Mouse (Mus musculus) forebrain, embryonic 16.5 days (tissue): Measurements from ENCODE around the gene Pxt1. TPM values are rescaled to one million over a fixed set of nuclear protein-coding genes. Genes with fewer than 3 reads are reported as not detected.

ENCODE experiments used
- ATAC-seq: fragments of 200-750 bp; cut with Nextera tagmentation; 2 replicates; pipeline ENCODE4 v1.8.0; 2017; ENCODE audit warnings: mild to moderate bottlenecking, moderate library complexity
- H3K27ac ChIP-seq: fragments of 300-500 bp; sonication (generic); 2 replicates; pipeline ENCODE4 v1.5.1; 2014; ENCODE audit warnings: low read length, control low read depth
- H3K27me3 ChIP-seq: fragments of 300-500 bp; sonication (generic); replicated peaks from 2 replicates; pipeline ENCODE4 v1.6.1; 2014; ENCODE audit warnings: low read length; ENCODE audit not compliant: control insufficient read depth, insufficient read depth
- H3K36me3 ChIP-seq: fragments of 300-500 bp; sonication (generic); 2 replicates; pipeline ENCODE4 v1.6.1; 2014; ENCODE audit not compliant: control insufficient read depth, insufficient read depth
- H3K4me1 ChIP-seq: fragments of 300-500 bp; sonication (generic); replicated peaks from 2 replicates; pipeline ENCODE4 v1.6.1; 2014; ENCODE audit warnings: low read length; ENCODE audit not compliant: control insufficient read depth, insufficient read depth
- H3K4me2 ChIP-seq: fragments of 300-500 bp; sonication (generic); 2 replicates; pipeline ENCODE4 v1.6.1; 2014; ENCODE audit warnings: mild to moderate bottlenecking, low read length, control low read depth
- H3K4me3 ChIP-seq: fragments of 300-500 bp; sonication (generic); replicated peaks from 2 replicates; pipeline ENCODE4 v1.5.1; 2014; ENCODE audit warnings: mild to moderate bottlenecking, low read length, control low read depth
- H3K9ac ChIP-seq: fragments of 300-500 bp; sonication (generic); replicated peaks from 2 replicates; pipeline ENCODE4 v1.6.1; 2014; ENCODE audit warnings: low read depth, low read length, control low read depth
- H3K9me3 ChIP-seq: fragments of 300-500 bp; sonication (generic); 2 replicates; pipeline ENCODE4 v1.6.1; 2016; ENCODE audit warnings: low read length; ENCODE audit not compliant: control insufficient read depth
- WGBS: fragments of 180-500 bp; shearing (Covaris S2); extraction: QIAGEN DNeasy Blood & Tissue Kit; methylation state at CpG from one replicate; pipeline ENCODE4 v1.1.7; 2014; 5-methylcytosine and 5-hydroxymethylcytosine counted together
- polyA plus RNA-seq: library from polyadenylated mRNA; unstranded; fragments of >200 nt; fragmentation: Nextera tagmentation; extraction: Ambion mirVana; gene quantifications from 2 replicates; pipeline ENCODE4 v1.2.1, GENCODE M21; 2015

Gene Pxt1
- polyA plus RNA-seq, 1 experiment from 2014 or later: not detected

DNA sequence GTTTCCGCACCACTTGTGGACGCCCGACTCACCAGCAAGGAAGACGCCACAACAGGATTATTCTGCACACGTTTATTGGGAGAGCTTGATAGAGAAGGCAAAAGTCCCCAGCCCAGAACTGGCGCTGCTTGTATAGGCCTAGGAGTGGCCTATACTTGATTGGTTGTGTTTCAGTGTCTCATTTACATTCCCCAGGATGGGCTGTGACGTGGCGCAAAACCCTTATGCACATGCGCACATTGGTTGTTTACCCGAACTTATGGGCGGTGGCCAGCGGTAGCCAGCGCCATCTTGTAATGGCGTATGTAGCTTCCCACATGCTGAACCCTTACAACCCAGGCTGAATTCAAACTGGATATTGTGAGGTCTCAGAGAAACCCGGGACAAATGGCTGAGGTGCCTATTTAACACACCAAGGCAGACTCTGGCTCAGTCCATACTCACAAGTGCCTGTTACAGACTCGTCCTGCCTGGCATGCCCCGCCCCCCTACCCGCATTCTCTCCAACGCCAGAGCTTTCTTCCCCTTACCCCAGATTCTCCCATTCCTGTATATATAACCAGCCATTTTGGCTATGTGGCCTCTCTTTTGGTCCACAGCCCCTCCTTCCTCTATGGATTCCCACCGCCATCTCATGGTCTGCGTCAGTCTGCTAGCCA is 48.3 kb downstream of the Pxt1 start:
- no peak for ATAC-seq
- 93% methylated on average over 21 of the region's 21 CpGs for WGBS

DNA sequence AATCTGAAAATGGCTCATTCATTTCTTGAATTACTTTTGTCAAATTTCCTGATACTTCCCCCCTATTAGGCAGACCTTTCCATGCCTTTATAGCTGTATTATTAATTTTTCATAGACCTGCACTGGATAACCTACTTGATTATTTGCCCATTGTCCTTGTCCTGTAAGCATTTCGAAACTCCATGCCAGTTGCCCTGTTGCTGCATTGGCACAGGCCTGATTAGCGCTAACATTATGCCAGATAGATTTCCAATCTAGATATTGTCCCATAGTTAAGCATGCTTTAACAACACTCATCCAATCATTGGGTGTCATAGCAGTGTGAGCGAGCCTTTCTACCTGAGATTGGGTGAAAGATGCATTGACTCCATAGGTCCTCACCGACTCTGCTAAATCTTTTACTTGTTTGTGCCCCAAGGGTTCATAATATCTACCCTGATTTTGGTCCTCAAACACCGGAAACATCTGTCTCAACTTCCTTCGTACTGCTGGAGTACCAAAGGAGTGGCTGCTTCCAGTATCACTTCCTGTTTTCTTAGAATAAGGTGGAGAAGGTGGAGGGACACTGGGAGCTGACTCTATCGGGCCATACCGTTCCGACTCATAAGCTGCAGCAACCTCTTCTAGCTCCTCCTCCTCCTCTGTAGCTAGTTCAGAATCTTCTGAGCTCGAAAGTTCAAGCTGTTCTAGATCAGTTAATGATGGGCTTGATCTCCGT is 49.4 kb downstream of the Pxt1 start:
- 90% methylated on average over 11 of the region's 11 CpGs for WGBS

More for the DNA sequence above, 48.3 kb downstream of the Pxt1 start:
- H3K36me3 ChIP-seq: no peaks in the 10 kb centered on the region
- no peaks in the 10 kb centered on the region for H3K9me3 ChIP-seq
- H3K27me3 ChIP-seq: no peaks in the 10 kb centered on the region
- no peaks in the 10 kb centered on the region for H3K4me1 ChIP-seq
- no peak overlapping the region for H3K4me3 ChIP-seq
- no peak overlapping the region for H3K9ac ChIP-seq
- H3K27ac ChIP-seq: no peak overlapping the region
- H3K4me2 ChIP-seq: no peak overlapping the region

DNA sequence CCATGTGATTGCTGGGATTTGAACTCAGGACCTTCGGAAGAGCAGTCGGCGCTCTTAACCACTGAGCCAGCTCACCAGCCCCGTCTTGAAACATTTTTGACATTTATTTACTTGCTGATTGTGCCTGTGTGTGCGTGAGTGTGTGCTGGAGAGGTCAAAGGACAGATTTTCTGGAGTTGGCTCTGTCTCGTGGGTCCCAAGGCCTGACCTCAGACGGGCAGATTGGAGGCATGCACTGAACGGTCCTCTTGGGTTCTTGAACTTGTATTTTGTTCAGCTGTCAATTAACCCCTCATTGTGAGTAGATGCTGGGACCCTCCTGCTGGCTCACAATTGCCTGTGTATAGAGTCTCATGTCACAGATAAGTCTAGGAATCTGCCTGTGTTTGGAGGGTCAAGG is 57.4 kb downstream of the Pxt1 start:
- ATAC-seq: no peak
- Histone ChIP-seq H3K9me3 (peaks cover 8% of the 10 kb centered on the region), H3K4me1 (no peaks in the 10 kb centered on the region), H3K27ac (no peak overlapping the region), H3K4me2 (no peak overlapping the region), H3K9ac (no peak overlapping the region), H3K27me3 (no peaks in the 10 kb centered on the region), H3K4me3 (no peak overlapping the region), H3K36me3 (no peaks in the 10 kb centered on the region)
- WGBS: 80% methylated on average over 8 of the region's 8 CpGs

More for the DNA sequence above, 49.4 kb downstream of the Pxt1 start:
- Histone ChIP-seq H3K27ac (no peak overlapping the region), H3K9me3 (no peaks in the 10 kb centered on the region), H3K9ac (no peak overlapping the region), H3K4me2 (no peak overlapping the region), H3K4me3 (no peak overlapping the region), H3K36me3 (no peaks in the 10 kb centered on the region), H3K27me3 (no peaks in the 10 kb centered on the region), H3K4me1 (no peaks in the 10 kb centered on the region)
- no peak for ATAC-seq

DNA sequence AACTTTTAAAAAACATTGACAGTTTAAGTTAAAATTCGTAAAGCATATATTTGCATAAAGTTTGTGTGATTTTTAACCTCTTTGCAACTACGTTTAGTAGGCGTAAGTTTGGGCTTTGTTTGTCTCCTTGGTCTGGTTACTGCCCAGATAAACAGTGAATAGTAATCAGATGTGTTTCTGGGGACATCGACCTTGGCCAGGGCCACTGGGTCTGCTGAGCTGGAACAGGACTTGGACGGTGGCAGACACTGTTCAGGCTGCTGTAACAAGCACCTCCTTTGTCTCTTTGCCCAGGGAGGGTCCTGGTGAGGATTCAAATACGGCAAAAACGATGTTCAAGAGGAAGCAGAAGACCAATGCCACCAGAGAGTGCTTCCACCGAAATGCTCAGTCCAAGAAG is 58.4 kb downstream of the Pxt1 start:
- no peaks in the 10 kb centered on the region for H3K27me3 ChIP-seq
- WGBS: 88% methylated on average over 8 of the region's 8 CpGs
- no peak for ATAC-seq
- no peaks in the 10 kb centered on the region; the same call in 1 of the 2 replicates for H3K4me1 ChIP-seq
- no peak overlapping the region for H3K4me3 ChIP-seq
- no peaks in the 10 kb centered on the region for H3K36me3 ChIP-seq
- no peak overlapping the region for H3K4me2 ChIP-seq
- H3K9me3 ChIP-seq: peaks cover 8% of the 10 kb centered on the region
- no peak overlapping the region for H3K9ac ChIP-seq
- no peak overlapping the region for H3K27ac ChIP-seq

Other genes with a start within 250 kb of the Pxt1 start
- gene AC170998.1, start 217.8 kb downstream of the Pxt1 start, polyA plus RNA-seq: 0.43 and 3.5 TPM in 2 replicates
- gene Mapk13, start 174.5 kb downstream of the Pxt1 start, polyA plus RNA-seq: 0.47 and 1.1 TPM in 2 replicates
- 7.1 and 8.5 TPM in 2 replicates for gene Brpf3, start 142.8 kb downstream of the Pxt1 start, polyA plus RNA-seq
- not detected in 2 replicates for gene Pnpla1, start 85.4 kb downstream of the Pxt1 start, polyA plus RNA-seq
- gene 4930539E08Rik, start 28.5 kb downstream of the Pxt1 start, polyA plus RNA-seq: 0.53 and 1.8 TPM in 2 replicates
- 123 and 135 TPM in 2 replicates for gene Kctd20, start 8.1 kb upstream of the Pxt1 start, polyA plus RNA-seq
- gene Stk38, start 64.2 kb upstream of the Pxt1 start, polyA plus RNA-seq: 129 and 136 TPM in 2 replicates
- 571 and 653 TPM in 2 replicates for gene Srsf3, start 88.8 kb upstream of the Pxt1 start, polyA plus RNA-seq
- 37.9 and 52.0 TPM in 2 replicates for gene Cdkn1a, start 147.1 kb upstream of the Pxt1 start, polyA plus RNA-seq
- not detected in 2 replicates for gene Rab44, start 170.3 kb upstream of the Pxt1 start, polyA plus RNA-seq